Mouse (Mus musculus) testis, postnatal 10 days (tissue): Measurements from ENCODE around the gene Stx1a.

Experiments
- DNase-seq: peaks from one replicate; pipeline ENCODE4 v3.0.0; 2021; ENCODE audit warnings: low spot score

Stx1a gene

DNA sequence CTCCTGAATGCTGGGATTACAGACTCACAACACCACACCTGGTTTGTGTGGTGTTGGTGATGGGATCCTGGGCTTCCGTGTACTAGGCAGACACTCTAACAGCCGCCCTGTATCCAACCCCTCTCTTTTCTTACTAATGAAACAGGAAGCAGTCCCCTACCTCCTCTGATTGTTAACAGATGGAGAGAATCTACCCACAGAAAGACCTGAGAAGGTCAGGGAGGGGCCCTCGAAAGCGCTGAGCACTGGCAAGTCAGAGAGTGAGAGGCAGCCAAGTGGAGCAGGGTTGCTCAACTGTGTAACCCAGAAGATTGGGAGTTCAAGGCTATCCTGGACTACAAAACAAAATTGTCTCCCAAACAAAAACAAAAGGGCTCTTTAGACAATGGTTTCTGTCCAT lies 63.6 kb downstream of the Stx1a start:
- DNase-seq, result no peak

DNA sequence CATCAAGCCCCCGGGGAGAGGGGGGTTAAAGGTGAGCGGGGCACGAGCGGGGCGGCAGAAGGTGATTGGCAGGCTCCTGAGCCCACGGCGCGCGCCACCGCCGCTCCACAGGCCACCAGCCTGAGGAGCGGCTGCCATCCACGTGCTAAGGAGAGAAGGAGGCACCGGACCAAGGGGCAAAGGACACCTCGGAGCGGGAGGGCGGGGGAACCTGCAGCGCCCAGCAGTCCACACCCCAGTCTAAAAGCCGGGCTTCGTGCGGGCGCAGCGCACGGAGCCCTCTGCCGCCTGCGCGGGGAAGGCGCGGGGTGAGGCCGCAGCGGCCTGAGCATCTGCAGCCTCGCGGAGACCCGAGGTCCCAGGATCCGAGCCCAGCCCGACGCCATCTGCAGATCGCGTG lies 66.4 kb downstream of the Stx1a start, which contains the start of gene Mlxipl:
Gene Mlxipl, plus strand, starts transcription at position 238 of the 400 bp plus-strand sequence.
- DNase-seq, result no peak
